Mouse (Mus musculus) left cerebral cortex, postnatal 14 days (tissue): ENCODE measurements at regions not wholly inside any gene's neighbourhood (a gene's known extent, or its start where the extent isn't known, plus 50 kb on each side); places are given as distances from the start of the nearest gene placed in this dataset.
"Not testable (repeated sequence)": the region's sequence is repeated elsewhere in the genome, so short reads cannot be mapped to it uniquely, and the experiment has no call there.

Experiments
- DNase-seq, 2 experiments: peaks; one replicate each; pipeline ENCODE4 v3.0.0; 2021 to 2022; ENCODE audit warnings: low spot score in 2 of 2, mixed read lengths in 1 of 2
- intact Hi-C: fragments of 180-260 bp; cut with DNase I; formaldehyde crosslinking; loops from one replicate; pipeline ENCODE4 v1.15.1; 2025

DNA sequence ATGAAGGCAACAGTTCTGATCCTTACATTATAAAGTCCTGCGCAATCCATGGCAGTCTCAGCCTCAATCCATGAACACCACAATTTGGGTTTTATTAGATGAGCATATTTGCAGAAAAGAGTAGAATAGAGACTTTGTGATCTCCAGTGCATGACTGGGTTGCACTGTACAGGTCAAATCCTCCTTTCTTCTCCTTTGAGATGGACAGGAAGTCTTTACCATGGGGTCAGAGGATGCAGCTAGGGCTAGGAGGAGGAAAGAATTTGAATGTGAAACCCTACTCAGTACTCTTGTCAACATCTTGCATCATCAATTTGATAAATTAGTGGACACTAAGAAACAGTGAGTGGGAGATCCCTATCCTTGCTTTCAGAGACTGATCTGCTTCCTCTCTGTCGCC, 965.3 kb upstream of the Robo1 start:
- intact Hi-C loops = no loop called here

GRCm38 (mm10) chr16:71344589-71344988, 963.5 kb upstream of the Robo1 start:
- intact Hi-C loops = no loop called here
- no peak for DNase-seq

More for the DNA sequence above, 965.3 kb upstream of the Robo1 start:
- no peak for DNase-seq

DNA sequence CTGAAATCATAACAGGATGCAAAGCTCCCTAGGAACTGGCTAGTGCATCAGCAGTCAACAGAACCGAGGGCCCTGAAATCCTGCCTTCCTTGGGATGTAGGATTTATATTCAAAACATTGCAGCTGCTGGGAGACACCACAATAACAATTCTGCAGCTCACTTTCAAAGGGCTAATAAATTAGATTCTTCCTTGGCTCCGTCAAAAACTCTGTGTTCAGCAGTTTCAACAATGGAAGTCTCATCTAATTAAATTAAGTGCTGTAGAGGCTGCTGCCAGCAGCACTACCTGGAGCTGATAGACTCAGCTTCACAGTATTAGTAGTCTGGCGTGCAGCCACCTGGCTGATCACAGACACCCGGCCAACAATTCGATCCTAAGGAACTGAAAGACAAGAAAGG, 916.2 kb upstream of the Robo1 start:
- intact Hi-C loops = no loop called here
- peak in 1 of 2 experiments; percentile 3 for DNase-seq

- DNase-seq, intact Hi-C loops: not testable (repeated sequence)
Measured at GRCm38 (mm10) chr16:71434791-71435190, 873.3 kb upstream of the Robo1 start.
